8 mouse cellular contexts compared by ENCODE assay signal in genomic region chr11:57786616-57787418, GRCm38 (mm10). TPM values are rescaled to one million over a fixed set of nuclear protein-coding genes. Genes with fewer than 3 reads are reported as not detected.
DNase-seq lines count a peak whose midpoint lies in the region; ATAC-seq lines count a peak whose summit lies in the region.

No protein-coding gene starts in this region.

- no peak overlapping the region for H3K4me2 ChIP-seq in neural tube, embryonic 11.5 days (ENCODE audit: low read depth)
- H3K4me2 ChIP-seq in midbrain, embryonic 12.5 days (replicated peaks), result no peak overlapping the region

- H3K4me1 ChIP-seq in neural tube, embryonic 11.5 days (ENCODE audit: control insufficient read depth, insufficient read depth, low read length), result no peaks in the 10 kb centered on the region
- H3K4me1 ChIP-seq in midbrain, embryonic 12.5 days, result peaks cover 22% of the 10 kb centered on the region; the same call in 1 of the 2 replicates

- H3K9ac ChIP-seq in neural tube, embryonic 11.5 days (ENCODE audit: low read length), result peak overlapping the region; percentile 39
- H3K9ac ChIP-seq in midbrain, embryonic 12.5 days (replicated peaks), result no peak overlapping the region

- no peak overlapping the region for H3K27ac ChIP-seq in neural tube, embryonic 11.5 days (ENCODE audit: low read depth, low read length)
- H3K27ac ChIP-seq in midbrain, embryonic 12.5 days (replicated peaks), result peak overlapping the region; percentile 57

- H3K27me3 ChIP-seq in neural tube, embryonic 11.5 days (ENCODE audit: control insufficient read depth, insufficient read depth, low read length), result no peaks in the 10 kb centered on the region
- peaks cover 4% of the 10 kb centered on the region for H3K27me3 ChIP-seq in midbrain, embryonic 12.5 days

- no peak for ATAC-seq in neural tube, embryonic 11.5 days (ENCODE audit: insufficient read depth, low FRiP score, low TSS enrichment)
- ATAC-seq in midbrain, embryonic 12.5 days (ENCODE audit: low FRiP score, low read depth), result peak; percentile 54
- ATAC-seq in megakaryocyte-erythroid progenitor cell, adult 5-6 weeks (replicated peaks; ENCODE audit: low FRiP score, low TSS enrichment, poor library complexity, severe bottlenecking), result no peak

- 40% methylated on average over 18 of the region's 18 CpGs for WGBS in neural tube, embryonic 11.5 days
- 25% methylated on average over 18 of the region's 18 CpGs for WGBS in midbrain, embryonic 12.5 days

- DNase-seq in neural tube, embryonic 11.5 days (ENCODE audit: low spot score), result peak; percentile 35
- DNase-seq in neural tube, embryonic 10.5 days (ENCODE audit: extremely low spot score, low spot score), result no peak
- DNase-seq in embryo, embryonic 10 days (ENCODE audit: low spot score), result peak; percentile 60
- peak; percentile 30 for DNase-seq in gastrocnemius, postnatal 25 days
- DNase-seq in layer of hippocampus, adult 9-10 months (ENCODE audit: low spot score), result peak; percentile 18
- no peak for DNase-seq in natural killer cell, adult 2 months (ENCODE audit: low spot score in 2 of 2)

- no peak overlapping the region for H3K4me3 ChIP-seq in neural tube, embryonic 11.5 days (ENCODE audit: low read depth, low read length)
- H3K4me3 ChIP-seq in midbrain, embryonic 12.5 days, result no peak overlapping the region

- no peaks in the 10 kb centered on the region for H3K9me3 ChIP-seq in neural tube, embryonic 11.5 days (ENCODE audit: control insufficient read depth, low read length)
- H3K9me3 ChIP-seq in midbrain, embryonic 12.5 days, result no peaks in the 10 kb centered on the region

- no peaks in the 10 kb centered on the region for H3K36me3 ChIP-seq in neural tube, embryonic 11.5 days (ENCODE audit: control insufficient read depth, insufficient read depth, low read length)
- H3K36me3 ChIP-seq in midbrain, embryonic 12.5 days, result peaks cover 4% of the 10 kb centered on the region; the same call in 1 of the 2 replicates

RNA-seq across cellular contexts. Expression of gene Sap30l, which starts 14.6 kb away (rescaled TPM):
- 14.2 and 15.0 TPM in 2 replicates for polyA plus RNA-seq in neural tube, embryonic 11.5 days (2014; fragmentation: Nextera tagmentation; extraction: Ambion mirVana)
- 10 to 100 TPM; 30.4 to 31.6 TPM for total RNA-seq in gastrocnemius, postnatal 25 days (2021)
- 16.7 and 20.2 TPM in 2 replicates for polyA plus RNA-seq in midbrain, embryonic 12.5 days (2016; fragmentation: Nextera tagmentation; extraction: Ambion mirVana)
- 13.9 and 19.3 TPM in 2 replicates for total RNA-seq in megakaryocyte-erythroid progenitor cell, adult 5-6 weeks (2014; fragmentation: Nextera tagmentation)
- 11.8 and 18.7 TPM in 2 replicates for total RNA-seq in megakaryocyte-erythroid progenitor cell, adult 5-6 weeks (2017)

RNA-seq across cellular contexts. Expression of gene Hand1, which starts 45.8 kb away (rescaled TPM):
- 0.26 and 0.54 TPM in 2 replicates for polyA plus RNA-seq in neural tube, embryonic 11.5 days (2014; fragmentation: Nextera tagmentation; extraction: Ambion mirVana)
- not detected for total RNA-seq in gastrocnemius, postnatal 25 days (2021)
- not detected in 2 replicates for polyA plus RNA-seq in midbrain, embryonic 12.5 days (2016; fragmentation: Nextera tagmentation; extraction: Ambion mirVana)
- not detected in 2 replicates for total RNA-seq in megakaryocyte-erythroid progenitor cell, adult 5-6 weeks (2014; fragmentation: Nextera tagmentation)
- not detected in 2 replicates for total RNA-seq in megakaryocyte-erythroid progenitor cell, adult 5-6 weeks (2017)

Comparison
In these comparisons a context has a peak if more than half of its experiments do, and no peak if none do; other contexts are left out.
1. DNase-seq: peak in neural tube, embryonic 11.5 days (single experiment), embryo, embryonic 10 days (single experiment), gastrocnemius, postnatal 25 days (single experiment) and layer of hippocampus, adult 9-10 months (single experiment); none in neural tube, embryonic 10.5 days (single experiment) and natural killer cell, adult 2 months (0 of 2).